Mouse (Mus musculus): ENCODE results near the gene Csrnp3. TPM values are rescaled to one million over a fixed set of nuclear protein-coding genes. Genes with fewer than 3 reads are reported as not detected.

The Csrnp3 gene
- total RNA-seq, 2 experiments from 2014 or later: not detected

GRCm38 (mm10) chr2:65859767-65860727, 14.5 kb downstream of the Csrnp3 start:
- no peak for ATAC-seq (replicated peaks; ENCODE audit: low FRiP score, poor library complexity, severe bottlenecking)

GRCm38 (mm10) chr2:65864778-65865339, 19.3 kb downstream of the Csrnp3 start:
- no peak for ATAC-seq (replicated peaks; ENCODE audit: low FRiP score, poor library complexity, severe bottlenecking)

GRCm38 (mm10) chr2:65870919-65871582, 25.5 kb downstream of the Csrnp3 start:
- no peak for ATAC-seq (replicated peaks; ENCODE audit: low FRiP score, poor library complexity, severe bottlenecking)

GRCm38 (mm10) chr2:65891590-65891989, 46.0 kb downstream of the Csrnp3 start:
- no peak for ATAC-seq (replicated peaks; ENCODE audit: low FRiP score, poor library complexity, severe bottlenecking)

GRCm38 (mm10) chr2:65893241-65893640, 47.7 kb downstream of the Csrnp3 start:
- ATAC-seq (replicated peaks; ENCODE audit: low FRiP score, poor library complexity, severe bottlenecking): no peak

GRCm38 (mm10) chr2:65894299-65894698, 48.7 kb downstream of the Csrnp3 start:
- ATAC-seq (replicated peaks; ENCODE audit: low FRiP score, poor library complexity, severe bottlenecking): no peak

GRCm38 (mm10) chr2:65896542-65896941, 51.0 kb downstream of the Csrnp3 start:
- ATAC-seq (replicated peaks; ENCODE audit: low FRiP score, poor library complexity, severe bottlenecking): no peak

- no peak for ATAC-seq (replicated peaks; ENCODE audit: low FRiP score, poor library complexity, severe bottlenecking)
These were observed 51.5 kb downstream of the Csrnp3 start for GRCm38 (mm10) chr2:65897084-65897483.

- ATAC-seq (replicated peaks; ENCODE audit: low FRiP score, poor library complexity, severe bottlenecking): no peak
These were observed 53.9 kb downstream of the Csrnp3 start for GRCm38 (mm10) chr2:65899478-65899877.

GRCm38 (mm10) chr2:65908526-65908925, 63.0 kb downstream of the Csrnp3 start:
- no peak for ATAC-seq (replicated peaks; ENCODE audit: low FRiP score, poor library complexity, severe bottlenecking)

GRCm38 (mm10) chr2:65909724-65910521, 64.4 kb downstream of the Csrnp3 start:
- no peak for ATAC-seq (replicated peaks; ENCODE audit: low FRiP score, poor library complexity, severe bottlenecking)

- no peak for ATAC-seq (replicated peaks; ENCODE audit: low FRiP score, poor library complexity, severe bottlenecking)
These were observed 70.4 kb downstream of the Csrnp3 start for GRCm38 (mm10) chr2:65915994-65916393.

- no peak for ATAC-seq (replicated peaks; ENCODE audit: low FRiP score, poor library complexity, severe bottlenecking)
These were observed 75.3 kb downstream of the Csrnp3 start for GRCm38 (mm10) chr2:65920651-65921412.

GRCm38 (mm10) chr2:65925363-65925941, 79.9 kb downstream of the Csrnp3 start:
- no peak for ATAC-seq (replicated peaks; ENCODE audit: low FRiP score, poor library complexity, severe bottlenecking)

- ATAC-seq (replicated peaks; ENCODE audit: low FRiP score, poor library complexity, severe bottlenecking): no peak
These were observed 81.6 kb downstream of the Csrnp3 start for GRCm38 (mm10) chr2:65926935-65927708.

- no peak for ATAC-seq (replicated peaks; ENCODE audit: low FRiP score, poor library complexity, severe bottlenecking)
These were observed 83.7 kb downstream of the Csrnp3 start for GRCm38 (mm10) chr2:65929286-65929685.

- ATAC-seq (replicated peaks; ENCODE audit: low FRiP score, poor library complexity, severe bottlenecking): no peak
These were observed 84.4 kb downstream of the Csrnp3 start for GRCm38 (mm10) chr2:65929927-65930326.

GRCm38 (mm10) chr2:65931313-65931712, 85.7 kb downstream of the Csrnp3 start:
- no peak for ATAC-seq (replicated peaks; ENCODE audit: low FRiP score, poor library complexity, severe bottlenecking)

Measured in erythroid progenitor cell, adult 5-6 weeks (primary cell).